Mouse (Mus musculus): ENCODE measurements around the gene Foxk1. TPM values are rescaled to one million over a fixed set of nuclear protein-coding genes. Genes with fewer than 3 reads are reported as not detected.

Foxk1 gene
- polyA plus RNA-seq, 1 experiment from 2014 or later, result 6.5 TPM

DNA sequence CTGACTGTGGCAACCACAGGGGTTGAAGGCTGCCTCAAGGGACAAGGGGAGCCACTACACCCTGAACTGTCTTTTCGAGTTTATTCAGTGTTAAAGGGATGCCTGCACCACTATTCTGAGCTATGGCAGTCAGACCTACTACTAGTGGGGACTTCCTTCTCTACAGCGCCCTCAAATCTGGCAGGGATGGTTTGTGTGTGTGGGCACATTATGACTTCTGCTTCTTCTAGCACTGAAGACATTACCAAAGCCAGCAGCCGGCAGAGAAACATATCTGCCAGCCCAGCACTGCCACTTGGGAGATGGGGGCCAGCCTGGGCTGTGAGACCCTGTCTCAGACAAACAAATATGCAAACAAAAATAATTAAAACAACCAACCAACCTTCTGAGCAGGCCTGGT, 102.9 kb downstream of the Foxk1 start:
- H3K27me3 ChIP-seq (ENCODE audit: control insufficient read depth, insufficient read depth, low read length), result no peaks in the 10 kb centered on the region
- no peaks in the 10 kb centered on the region for H3K9me3 ChIP-seq (ENCODE audit: control insufficient read depth, low read length)
- H3K4me3 ChIP-seq (ENCODE audit: low read length), result no peak overlapping the region
- H3K4me2 ChIP-seq (replicated peaks; ENCODE audit: low read depth, low read length), result no peak overlapping the region
- H3K36me3 ChIP-seq (ENCODE audit: control insufficient read depth, insufficient read depth, low read length), result no peaks in the 10 kb centered on the region
- no peak overlapping the region for H3K9ac ChIP-seq (ENCODE audit: low read depth, low read length)
- H3K4me1 ChIP-seq (ENCODE audit: control insufficient read depth, insufficient read depth, low read length), result peaks cover 12% of the 10 kb centered on the region
- WGBS, result 83% methylated on average over 3 of the region's 3 CpGs
- no peak for ATAC-seq (ENCODE audit: low FRiP score, low TSS enrichment)
- no peak overlapping the region for H3K27ac ChIP-seq (ENCODE audit: low read depth, low read length)

DNA sequence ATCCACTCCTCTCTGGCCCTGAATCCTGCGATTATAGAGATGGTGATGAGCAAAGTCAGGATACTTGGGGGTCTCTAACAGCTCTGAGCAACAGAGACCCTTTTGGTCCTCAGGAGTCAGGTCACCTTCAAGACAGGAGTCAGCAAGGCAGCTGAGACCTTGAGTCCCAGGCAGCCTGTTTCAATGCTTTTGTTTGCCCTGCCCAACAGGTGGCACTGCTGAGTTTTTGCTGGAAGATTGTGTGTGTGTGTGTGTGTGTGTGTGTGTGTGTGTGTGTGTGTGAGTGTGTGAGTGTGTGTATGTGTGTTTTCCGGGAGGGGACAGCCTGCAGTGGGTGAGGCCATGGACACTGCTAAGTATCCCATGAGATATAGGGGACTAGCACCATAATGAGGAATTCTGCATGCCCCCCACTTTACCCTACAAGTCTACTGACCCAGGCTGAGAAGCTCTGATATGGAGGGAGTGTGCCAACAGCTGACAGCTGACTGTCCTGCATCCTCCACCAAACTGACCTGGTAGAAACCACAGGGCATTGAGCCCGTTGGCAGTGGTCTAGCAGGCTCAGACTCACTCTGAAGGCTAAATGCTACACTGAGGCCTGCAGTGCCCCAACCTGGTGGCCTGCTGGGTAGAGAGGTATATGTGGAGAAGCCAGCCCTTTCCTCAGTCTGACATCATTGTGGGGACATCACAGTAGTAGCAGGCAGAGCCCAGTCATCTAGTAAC, 104.6 kb downstream of the Foxk1 start:
- ATAC-seq (ENCODE audit: low FRiP score, low TSS enrichment), result no peak
- Histone ChIP-seq H3K4me1 (ENCODE audit: control insufficient read depth, insufficient read depth, low read length) (peaks cover 9% of the 10 kb centered on the region; the same call in 1 of the 2 replicates), H3K27ac (ENCODE audit: low read depth, low read length) (no peak overlapping the region), H3K4me3 (ENCODE audit: low read length) (no peak overlapping the region), H3K36me3 (ENCODE audit: control insufficient read depth, insufficient read depth, low read length) (no peaks in the 10 kb centered on the region), H3K27me3 (ENCODE audit: control insufficient read depth, insufficient read depth, low read length) (no peaks in the 10 kb centered on the region), H3K4me2 (replicated peaks; ENCODE audit: low read depth, low read length) (no peak overlapping the region), H3K9me3 (ENCODE audit: control insufficient read depth, low read length) (no peaks in the 10 kb centered on the region), H3K9ac (ENCODE audit: low read depth, low read length) (no peak overlapping the region)
- 76% methylated on average over 3 of the region's 3 CpGs for WGBS

DNA sequence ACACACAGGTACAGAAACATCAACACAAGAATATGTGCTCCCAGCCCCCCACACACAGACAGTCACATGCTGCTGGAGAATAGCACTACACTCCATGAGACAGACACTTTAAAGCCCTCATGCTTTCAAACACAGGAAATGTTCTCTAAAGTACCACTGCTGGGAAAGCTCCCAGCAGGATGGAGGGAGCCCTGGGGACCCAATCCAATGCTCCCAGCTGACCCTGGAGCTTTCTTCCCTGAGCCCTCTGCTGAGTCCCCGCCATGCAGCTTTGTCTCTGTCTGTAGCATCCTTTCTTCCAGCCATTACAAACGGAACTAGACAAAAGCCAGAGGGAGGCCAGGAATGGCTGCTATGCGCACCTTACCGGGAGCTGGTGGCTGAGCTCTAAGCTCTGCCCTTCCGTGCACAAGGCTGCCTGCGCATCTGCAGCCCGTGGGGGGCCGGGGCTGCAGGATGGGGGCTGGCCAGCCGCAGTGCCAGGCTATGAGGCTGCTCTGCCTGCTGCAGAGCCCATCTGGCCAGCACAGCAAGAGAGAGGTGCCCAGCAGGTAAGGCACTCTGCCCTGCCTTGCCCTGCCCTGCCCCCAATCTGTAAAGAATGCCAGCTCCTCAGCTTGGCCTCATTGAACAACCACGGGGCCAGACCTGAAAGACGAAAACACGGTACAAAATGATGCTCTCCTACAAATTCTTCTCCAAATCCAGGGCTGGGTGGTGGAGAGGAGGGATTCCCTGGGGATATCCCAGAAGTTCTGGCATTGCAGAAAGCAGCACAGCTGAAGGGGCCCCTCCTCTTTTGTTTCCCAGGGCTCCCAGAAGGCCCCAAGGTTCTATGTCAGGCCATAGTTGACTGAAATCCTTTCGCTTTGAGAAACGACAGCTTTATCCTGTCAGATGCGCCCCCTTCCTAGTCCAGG, 108.1 kb downstream of the Foxk1 start:
- no peaks in the 10 kb centered on the region for H3K27me3 ChIP-seq (ENCODE audit: control insufficient read depth, insufficient read depth, low read length)
- no peak overlapping the region for H3K27ac ChIP-seq (ENCODE audit: low read depth, low read length)
- H3K36me3 ChIP-seq (ENCODE audit: control insufficient read depth, insufficient read depth, low read length), result no peaks in the 10 kb centered on the region
- WGBS, result 25% methylated on average over 15 of the region's 15 CpGs
- H3K9ac ChIP-seq (ENCODE audit: low read depth, low read length), result peak overlapping the region; percentile 25; the same call in 1 of the 2 replicates
- H3K9me3 ChIP-seq (ENCODE audit: control insufficient read depth, low read length), result no peaks in the 10 kb centered on the region
- ATAC-seq (ENCODE audit: low FRiP score, low TSS enrichment), result no peak
- no peak overlapping the region for H3K4me2 ChIP-seq (replicated peaks; ENCODE audit: low read depth, low read length)
- H3K4me3 ChIP-seq (ENCODE audit: low read length), result no peak overlapping the region
- H3K4me1 ChIP-seq (ENCODE audit: control insufficient read depth, insufficient read depth, low read length), result 0 out of 2 replicates have a peak, but pooled peaks cover 4% of the 10 kb centered on the region

DNA sequence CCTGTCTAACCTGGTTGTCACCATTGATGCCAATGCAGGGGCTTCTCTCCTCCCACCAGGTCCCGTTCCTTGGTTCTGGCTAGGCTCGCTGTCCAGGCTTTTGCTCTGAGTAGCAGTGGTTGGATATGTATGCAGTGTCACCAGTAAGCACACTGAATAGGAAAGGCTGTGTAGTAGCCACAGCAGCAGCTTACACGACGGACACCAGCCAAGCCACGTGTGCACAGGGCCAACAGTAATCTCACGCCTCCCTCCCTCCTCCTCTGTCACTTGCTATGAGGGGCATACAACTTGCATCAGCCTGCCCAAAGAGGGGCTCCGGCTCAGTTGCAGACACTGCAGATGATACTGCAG, 108.7 kb downstream of the Foxk1 start:
- no peaks in the 10 kb centered on the region for H3K27me3 ChIP-seq (ENCODE audit: control insufficient read depth, insufficient read depth, low read length)
- no peak overlapping the region for H3K27ac ChIP-seq (ENCODE audit: low read depth, low read length)
- ATAC-seq (ENCODE audit: low FRiP score, low TSS enrichment), result no peak
- H3K9ac ChIP-seq (ENCODE audit: low read depth, low read length), result no peak overlapping the region
- WGBS, result 66% methylated on average over 7 of the region's 7 CpGs
- H3K4me3 ChIP-seq (ENCODE audit: low read length), result no peak overlapping the region
- no peaks in the 10 kb centered on the region for H3K9me3 ChIP-seq (ENCODE audit: control insufficient read depth, low read length)
- no peaks in the 10 kb centered on the region for H3K36me3 ChIP-seq (ENCODE audit: control insufficient read depth, insufficient read depth, low read length)
- H3K4me1 ChIP-seq (ENCODE audit: control insufficient read depth, insufficient read depth, low read length), result 0 out of 2 replicates have a peak, but pooled peaks cover 4% of the 10 kb centered on the region
- H3K4me2 ChIP-seq (replicated peaks; ENCODE audit: low read depth, low read length), result no peak overlapping the region

Other genes starting within 250 kb of the Foxk1 start
- 7.2 and 10.1 TPM in 2 replicates for gene Ap5z1, start 62.4 kb downstream of the Foxk1 start, polyA plus RNA-seq (2014; fragmentation: Nextera tagmentation; extraction: Ambion mirVana)
- 0.20 TPM in 1 of 2 replicates, not detected in the other for gene Papolb, start 128.6 kb downstream of the Foxk1 start, polyA plus RNA-seq (2014; fragmentation: Nextera tagmentation; extraction: Ambion mirVana)
- 0.90 and 1.7 TPM in 2 replicates for gene Radil, start 149.6 kb downstream of the Foxk1 start, polyA plus RNA-seq (2014; fragmentation: Nextera tagmentation; extraction: Ambion mirVana)
- 0.14 TPM in 1 of 2 replicates, not detected in the other for gene Mmd2, start 207.3 kb downstream of the Foxk1 start, polyA plus RNA-seq (2014; fragmentation: Nextera tagmentation; extraction: Ambion mirVana)
- gene Wipi2, start 226.2 kb downstream of the Foxk1 start, polyA plus RNA-seq (2014; fragmentation: Nextera tagmentation; extraction: Ambion mirVana), result 36.4 and 59.2 TPM in 2 replicates

All from kidney, embryonic 14.5 days (tissue).